Mouse (Mus musculus) midbrain, embryonic 16.5 days (tissue): ENCODE results near the gene Rab2b. TPM values are rescaled to one million over a fixed set of nuclear protein-coding genes. Genes with fewer than 3 reads are reported as not detected.
A peak's percentile ranks its signal among the peaks of the same experiment; 100 is the strongest.

Experiments used
- ATAC-seq: fragments of 200-750 bp; cut with Nextera tagmentation; 2 replicates; pipeline ENCODE4 v1.8.0; 2017; ENCODE audit warnings: moderate TSS enrichment
- H3K27ac ChIP-seq: fragments of 300-500 bp; sonication (generic); 2 replicates; pipeline ENCODE4 v1.5.1; 2014; ENCODE audit warnings: mild to moderate bottlenecking, low read length, mixed read lengths
- H3K27me3 ChIP-seq: fragments of 300-500 bp; sonication (generic); 2 replicates; pipeline ENCODE4 v1.6.1; 2014; ENCODE audit warnings: low read depth, low read length, mixed read lengths; ENCODE audit not compliant: control insufficient read depth, insufficient read depth
- H3K36me3 ChIP-seq: fragments of 300-500 bp; sonication (generic); 2 replicates; pipeline ENCODE4 v1.6.1; 2014; ENCODE audit warnings: mild to moderate bottlenecking, low read length, moderate library complexity, mixed read lengths; ENCODE audit not compliant: control insufficient read depth, insufficient read depth
- H3K4me1 ChIP-seq: fragments of 300-500 bp; sonication (generic); 2 replicates; pipeline ENCODE4 v1.6.1; 2014; ENCODE audit warnings: mild to moderate bottlenecking, low read length, mixed read lengths; ENCODE audit not compliant: control insufficient read depth, insufficient read depth
- H3K4me2 ChIP-seq: fragments of 300-500 bp; sonication (generic); 2 replicates; pipeline ENCODE4 v1.6.1; 2014; ENCODE audit warnings: mild to moderate bottlenecking, low read length, mixed read lengths
- H3K4me3 ChIP-seq: fragments of 300-500 bp; sonication (generic); 2 replicates; pipeline ENCODE4 v1.5.1; 2014; ENCODE audit warnings: low read depth, mild to moderate bottlenecking, low read length, moderate library complexity, mixed read lengths
- H3K9ac ChIP-seq: fragments of 300-500 bp; sonication (generic); 2 replicates; pipeline ENCODE4 v1.6.1; 2014; ENCODE audit warnings: low read depth, low read length, mixed read lengths
- H3K9me3 ChIP-seq: fragments of 300-500 bp; sonication (generic); replicated peaks from 2 replicates; pipeline ENCODE4 v1.6.1; 2014; ENCODE audit warnings: mild to moderate bottlenecking, low read length, mixed read lengths; ENCODE audit not compliant: control insufficient read depth, poor library complexity, severe bottlenecking
- WGBS: fragments of 180-500 bp; shearing (Covaris S2); extraction: QIAGEN DNeasy Blood & Tissue Kit; methylation state at CpG from one replicate; pipeline ENCODE4 v1.1.7; 2014; 5-methylcytosine and 5-hydroxymethylcytosine counted together
- polyA plus RNA-seq: library from polyadenylated mRNA; unstranded; fragments of >200 nt; fragmentation: Nextera tagmentation; extraction: Ambion mirVana; gene quantifications from 2 replicates; pipeline ENCODE4 v1.2.1, GENCODE M21; 2015

The Rab2b gene
- polyA plus RNA-seq, 1 experiment from 2014 or later: 62.5 TPM

- Histone ChIP-seq H3K36me3 (no peaks in the 10 kb centered on the region), H3K4me3 (no peak overlapping the region), H3K9ac (no peak overlapping the region), H3K27me3 (no peaks in the 10 kb centered on the region), H3K4me1 (peaks cover 13% of the 10 kb centered on the region), H3K9me3 (no peaks in the 10 kb centered on the region), H3K4me2 (no peak overlapping the region), H3K27ac (no peak overlapping the region)
- WGBS: 84% methylated on average over 4 of the region's 4 CpGs
- ATAC-seq: no peak
Observed at GRCm38 (mm10) chr14:52246129-52246528, 33.2 kb downstream of the Rab2b start.

- ATAC-seq: peak; percentile 81
- Histone ChIP-seq H3K9ac (peak overlapping the region; percentile 75), H3K27ac (peak overlapping the region; percentile 76), H3K9me3 (no peaks in the 10 kb centered on the region), H3K27me3 (no peaks in the 10 kb centered on the region), H3K4me1 (peaks cover 13% of the 10 kb centered on the region), H3K4me3 (peak overlapping the region; percentile 76), H3K4me2 (peak overlapping the region; percentile 93), H3K36me3 (no peaks in the 10 kb centered on the region; the same call in 1 of the 2 replicates)
- 14% methylated on average over 7 of the region's 7 CpGs for WGBS
Observed at GRCm38 (mm10) chr14:52244690-52245042, 34.7 kb downstream of the Rab2b start.

- WGBS: under 1% methylated on average over 32 of the region's 32 CpGs
- Histone ChIP-seq H3K9me3 (no peaks in the 10 kb centered on the region), H3K4me2 (peak overlapping the region; percentile 93), H3K36me3 (no peaks in the 10 kb centered on the region; the same call in 1 of the 2 replicates), H3K27ac (peak overlapping the region; percentile 76), H3K9ac (peak overlapping the region; percentile 86), H3K4me1 (peaks cover 13% of the 10 kb centered on the region), H3K4me3 (peak overlapping the region; percentile 76), H3K27me3 (no peaks in the 10 kb centered on the region)
- ATAC-seq: peak; percentile 99
Observed at GRCm38 (mm10) chr14:52244041-52244689, 35.2 kb downstream of the Rab2b start.

- WGBS: 100% methylated on average over 1 of the region's 1 CpGs
- Histone ChIP-seq H3K36me3 (peaks cover 41% of the 10 kb centered on the region), H3K4me3 (no peak overlapping the region), H3K9ac (no peak overlapping the region), H3K9me3 (no peaks in the 10 kb centered on the region), H3K27ac (no peak overlapping the region), H3K4me2 (no peak overlapping the region), H3K27me3 (no peaks in the 10 kb centered on the region), H3K4me1 (no peaks in the 10 kb centered on the region)
- no peak for ATAC-seq
Observed at GRCm38 (mm10) chr14:52236216-52236615, 43.1 kb downstream of the Rab2b start.

- Histone ChIP-seq H3K4me3 (no peak overlapping the region), H3K9me3 (no peaks in the 10 kb centered on the region), H3K36me3 (peaks cover 48% of the 10 kb centered on the region), H3K4me2 (no peak overlapping the region), H3K4me1 (no peaks in the 10 kb centered on the region), H3K27ac (no peak overlapping the region), H3K27me3 (no peaks in the 10 kb centered on the region), H3K9ac (no peak overlapping the region)
- ATAC-seq: no peak
- WGBS: 95% methylated on average over 7 of the region's 7 CpGs
Observed at GRCm38 (mm10) chr14:52235165-52235564, 44.2 kb downstream of the Rab2b start.

GRCm38 (mm10) chr14:52232249-52232648 is 47.1 kb downstream of the Rab2b start:
- peaks cover 58% of the 10 kb centered on the region for H3K36me3 ChIP-seq
- H3K4me2 ChIP-seq: no peak overlapping the region
- H3K9me3 ChIP-seq: no peaks in the 10 kb centered on the region
- WGBS: 95% methylated on average over 6 of the region's 6 CpGs
- H3K9ac ChIP-seq: no peak overlapping the region
- no peak overlapping the region for H3K27ac ChIP-seq
- no peaks in the 10 kb centered on the region for H3K4me1 ChIP-seq
- no peak for ATAC-seq
- H3K27me3 ChIP-seq: no peaks in the 10 kb centered on the region
- no peak overlapping the region for H3K4me3 ChIP-seq

GRCm38 (mm10) chr14:52225972-52226371 is 53.4 kb downstream of the Rab2b start:
- ATAC-seq: no peak

GRCm38 (mm10) chr14:52217261-52217660 is 62.1 kb downstream of the Rab2b start:
- H3K4me1 ChIP-seq: no peaks in the 10 kb centered on the region
- no peak for ATAC-seq
- H3K9ac ChIP-seq: no peak overlapping the region
- H3K27me3 ChIP-seq: no peaks in the 10 kb centered on the region
- H3K4me3 ChIP-seq: no peak overlapping the region
- H3K9me3 ChIP-seq: no peaks in the 10 kb centered on the region
- 93% methylated on average over 5 of the region's 5 CpGs for WGBS
- H3K36me3 ChIP-seq: peaks cover 58% of the 10 kb centered on the region
- no peak overlapping the region for H3K27ac ChIP-seq
- H3K4me2 ChIP-seq: no peak overlapping the region

More at GRCm38 (mm10) chr14:52225972-52226371, 53.4 kb downstream of the Rab2b start:
- Histone ChIP-seq H3K9ac (no peak overlapping the region), H3K4me1 (no peaks in the 10 kb centered on the region), H3K27ac (no peak overlapping the region), H3K27me3 (no peaks in the 10 kb centered on the region), H3K4me3 (no peak overlapping the region), H3K36me3 (peaks cover 51% of the 10 kb centered on the region), H3K4me2 (no peak overlapping the region), H3K9me3 (no peaks in the 10 kb centered on the region)
- 99% methylated on average over 2 of the region's 2 CpGs for WGBS
